Mouse (Mus musculus) hematopoietic stem cell, adult 5-6 weeks (primary cell): ENCODE measurements around the gene Osbpl2. TPM values are rescaled to one million over a fixed set of nuclear protein-coding genes. Genes with fewer than 3 reads are reported as not detected.

Source experiments
- ATAC-seq, 2 experiments: fragments of 125-278 bp in 1 of 2; replicated peaks in 1 of 2; 2 replicates each; pipeline ENCODE4 v1.8.0; 2016 to 2017; ENCODE audit warnings: inconsistent platforms in 2 of 2, mild to moderate bottlenecking in 2 of 2, moderate number of reproducible peaks in 2 of 2, low read depth in 1 of 2, moderate TSS enrichment in 1 of 2; ENCODE audit not compliant: low FRiP score in 2 of 2, poor library complexity in 2 of 2, severe bottlenecking in 2 of 2, insufficient read depth in 1 of 2, low TSS enrichment in 1 of 2
- total RNA-seq: library from RNA; stranded (forward); fragments of 172-1452, 232-1000 nt; gene quantifications from 2 replicates; pipeline ENCODE4 v1.2.3, GENCODE M21; 2017

The Osbpl2 gene
- total RNA-seq, result 35.1 and 36.2 TPM in 2 replicates

- ATAC-seq, result peak; percentile 94 to 98
Measured at GRCm38 (mm10) chr2:180118661-180119438, at the start of gene Osbpl2. TSS of gene Osbpl2 (plus strand) at chr2:180119306.

GRCm38 (mm10) chr2:180069770-180070480 is 49.2 kb upstream of the Osbpl2 start:
- peak; percentile 9 to 57; a peak in 3 of 4 replicates for ATAC-seq

GRCm38 (mm10) chr2:180070481-180071453 is 48.3 kb upstream of the Osbpl2 start, which contains the start of gene Mtg2:
TSS of gene Mtg2 (plus strand) at chr2:180070588.
- ATAC-seq, result peak; percentile 94 to 96

GRCm38 (mm10) chr2:180071671-180072070 is 47.4 kb upstream of the Osbpl2 start:
- ATAC-seq, result no peak

GRCm38 (mm10) chr2:180072886-180073285 is 46.2 kb upstream of the Osbpl2 start:
- ATAC-seq, result no peak

- ATAC-seq, result no peak
Measured at GRCm38 (mm10) chr2:180077622-180078021, 41.5 kb upstream of the Osbpl2 start.

- no peak for ATAC-seq
Measured at GRCm38 (mm10) chr2:180080680-180081079, 38.4 kb upstream of the Osbpl2 start.

- ATAC-seq, result no peak
Measured at GRCm38 (mm10) chr2:180083063-180083462, 36.0 kb upstream of the Osbpl2 start.

- no peak for ATAC-seq
Measured at GRCm38 (mm10) chr2:180084565-180084964, 34.5 kb upstream of the Osbpl2 start.

- ATAC-seq, result no peak
Measured at GRCm38 (mm10) chr2:180085926-180086636, 33.0 kb upstream of the Osbpl2 start.

- ATAC-seq, result no peak
Measured at GRCm38 (mm10) chr2:180086637-180087027, 32.5 kb upstream of the Osbpl2 start.

- no peak for ATAC-seq
Measured at GRCm38 (mm10) chr2:180087472-180087871, 31.6 kb upstream of the Osbpl2 start.

- ATAC-seq, result 0 out of 4 replicates have a peak, but pooled peaks of 1 of the 2 experiments have one; percentile 12
Measured at GRCm38 (mm10) chr2:180090285-180090684, 28.8 kb upstream of the Osbpl2 start.

GRCm38 (mm10) chr2:180095711-180096110 is 23.4 kb upstream of the Osbpl2 start:
- ATAC-seq, result no peak

- no peak for ATAC-seq
Measured at GRCm38 (mm10) chr2:180097585-180097984, 21.5 kb upstream of the Osbpl2 start.

GRCm38 (mm10) chr2:180098167-180098566 is 20.9 kb upstream of the Osbpl2 start:
- ATAC-seq, result peak in 1 of 2 experiments; percentile 22; a peak in 1 of 4 replicates

- ATAC-seq, result no peak
Measured at GRCm38 (mm10) chr2:180099529-180099928, 19.6 kb upstream of the Osbpl2 start.
